Mouse (Mus musculus): ENCODE results near the gene Olfr319.

DNA sequence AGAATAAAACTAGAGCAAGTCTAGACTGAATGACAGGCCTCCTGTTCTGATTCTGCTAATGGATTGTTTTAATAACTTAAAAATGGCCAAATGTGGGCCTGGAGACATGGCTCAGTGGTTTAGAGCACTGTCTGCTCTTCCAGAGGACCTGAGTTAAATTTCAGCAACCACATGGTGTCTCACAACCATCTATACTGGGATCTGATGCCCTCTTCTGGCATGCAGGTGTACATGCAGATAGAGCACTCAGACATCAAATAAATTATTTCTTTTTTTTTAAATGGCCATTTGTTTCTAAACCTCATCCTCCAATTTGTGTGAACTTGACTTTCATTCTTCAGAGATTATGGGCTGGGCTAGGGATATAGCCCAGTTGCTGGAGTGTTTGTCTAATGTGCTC lies 29.7 kb upstream of the Olfr319 start:
- TF ChIP-seq CTCF (IDR thresholded peaks at IDR 0.05 in 2 of 3, conservative IDR thresholded peaks at IDR 0.05 in 1 of 3; ENCODE audit: control insufficient read depth in 1 of 3, insufficient read depth in 1 of 3, low read depth in 2 of 3, low read length in 3 of 3, poor library complexity in 1 of 3, severe bottlenecking in 1 of 3), result peak; percentile 8 to 60 (median 27); a peak in 4 of 6 replicates
- no peak for TF ChIP-seq POLR2A (IDR thresholded peaks at IDR 0.05; ENCODE audit: control insufficient read depth in 1 of 2, insufficient read depth in 1 of 2, low read depth in 1 of 2, low read length in 2 of 2, poor library complexity in 1 of 2)
- no peak for TF ChIP-seq HCFC1 (IDR thresholded peaks at IDR 0.05; ENCODE audit: low read depth, low read length)
- TF ChIP-seq EP300 (IDR thresholded peaks at IDR 0.05; ENCODE audit: low read depth in 1 of 2, low read length in 2 of 2), result no peak
- TF ChIP-seq GABPA (IDR thresholded peaks at IDR 0.05; ENCODE audit: low read depth, low read length), result no peak
- no peak for TF ChIP-seq E2F4 (IDR thresholded peaks at IDR 0.05; ENCODE audit: borderline replicate concordance, low read depth, low read length)
- no peak for TF ChIP-seq POLR2AphosphoS2 (IDR thresholded peaks at IDR 0.05; ENCODE audit: low read length)

All from MEL (cell line).